Mouse (Mus musculus) midbrain, embryonic 13.5 days (tissue): Measurements from ENCODE around the gene Rasa3. TPM values are rescaled to one million over a fixed set of nuclear protein-coding genes. Genes with fewer than 3 reads are reported as not detected.

Experiments used
- ATAC-seq: fragments of 200-750 bp; cut with Nextera tagmentation; 2 replicates; pipeline ENCODE4 v1.8.0; 2017; ENCODE audit warnings: mild to moderate bottlenecking, moderate TSS enrichment, moderate library complexity
- H3K27ac ChIP-seq: fragments of 300-500 bp; sonication (generic); 2 replicates; pipeline ENCODE4 v1.5.1; 2015; ENCODE audit warnings: inconsistent platforms, mild to moderate bottlenecking, moderate library complexity
- H3K27me3 ChIP-seq: fragments of 300-500 bp; sonication (generic); 2 replicates; pipeline ENCODE4 v1.6.1; 2015; ENCODE audit warnings: mild to moderate bottlenecking, inconsistent platforms
- H3K36me3 ChIP-seq: fragments of 300-500 bp; sonication (generic); 2 replicates; pipeline ENCODE4 v1.6.1; 2015; ENCODE audit warnings: mild to moderate bottlenecking, inconsistent platforms
- H3K4me1 ChIP-seq: fragments of 300-500 bp; sonication (generic); replicated peaks from 2 replicates; pipeline ENCODE4 v1.6.1; 2015; ENCODE audit warnings: inconsistent platforms
- H3K4me2 ChIP-seq: fragments of 300-500 bp; sonication (generic); replicated peaks from 2 replicates; pipeline ENCODE4 v1.6.1; 2015; ENCODE audit warnings: moderate library complexity, mild to moderate bottlenecking, inconsistent platforms
- H3K4me3 ChIP-seq: fragments of 300-500 bp; sonication (generic); replicated peaks from 2 replicates; pipeline ENCODE4 v1.5.1; 2015; ENCODE audit warnings: mild to moderate bottlenecking, inconsistent platforms
- H3K9ac ChIP-seq: fragments of 300-500 bp; sonication (generic); replicated peaks from 2 replicates; pipeline ENCODE4 v1.6.1; 2015; ENCODE audit warnings: mild to moderate bottlenecking, inconsistent platforms
- H3K9me3 ChIP-seq: fragments of 300-500 bp; sonication (generic); 2 replicates; pipeline ENCODE4 v1.6.1; 2016; ENCODE audit warnings: mild to moderate bottlenecking, inconsistent platforms
- WGBS: fragments of 180-500 bp; shearing (Covaris S2); methylation state at CpG from one replicate; pipeline ENCODE4 v1.1.7; 2015; 5-methylcytosine and 5-hydroxymethylcytosine counted together
- polyA plus RNA-seq: library from polyadenylated mRNA; unstranded; fragments of >200 nt; fragmentation: Nextera tagmentation; extraction: Ambion mirVana; gene quantifications from 2 replicates; pipeline ENCODE4 v1.2.1, GENCODE M21; 2015

Gene Rasa3
- polyA plus RNA-seq, 1 experiment from 2014 or later: 20.6 TPM

DNA sequence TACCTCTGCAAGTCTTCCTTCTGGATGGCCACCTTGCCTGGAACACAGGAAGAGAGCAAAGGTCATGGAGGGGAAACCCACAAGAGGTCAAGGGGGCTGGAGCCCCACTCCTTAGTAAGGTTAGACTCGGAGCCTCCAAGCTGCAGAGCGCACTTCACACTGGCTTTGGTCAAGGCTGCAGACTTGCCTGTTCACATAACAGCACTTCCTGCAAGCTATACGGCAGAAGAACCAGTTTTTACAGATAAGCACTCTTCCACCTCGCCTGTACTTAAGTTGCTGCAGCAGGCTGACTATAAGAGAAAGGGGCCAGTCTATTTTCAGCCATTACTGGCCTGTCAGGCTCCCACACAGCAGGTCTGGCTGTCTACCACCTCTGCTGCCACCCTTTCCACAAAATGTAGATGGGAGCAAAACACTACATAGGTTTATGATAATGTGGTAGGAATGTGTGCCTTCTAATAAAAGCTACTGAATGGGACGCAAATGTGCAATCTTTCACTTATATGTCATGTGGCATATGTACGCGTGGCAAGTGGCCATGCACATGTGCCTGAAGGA lies 71.4 kb downstream of the Rasa3 start:
- H3K27ac ChIP-seq: no peak overlapping the region
- H3K36me3 ChIP-seq: peaks cover 5% of the 10 kb centered on the region; the same call in 1 of the 2 replicates
- no peak overlapping the region for H3K9ac ChIP-seq
- no peak overlapping the region for H3K4me3 ChIP-seq
- H3K4me1 ChIP-seq: no peaks in the 10 kb centered on the region
- WGBS: 90% methylated on average over 7 of the region's 7 CpGs
- no peak for ATAC-seq
- no peaks in the 10 kb centered on the region for H3K27me3 ChIP-seq
- H3K9me3 ChIP-seq: no peaks in the 10 kb centered on the region
- no peak overlapping the region for H3K4me2 ChIP-seq

DNA sequence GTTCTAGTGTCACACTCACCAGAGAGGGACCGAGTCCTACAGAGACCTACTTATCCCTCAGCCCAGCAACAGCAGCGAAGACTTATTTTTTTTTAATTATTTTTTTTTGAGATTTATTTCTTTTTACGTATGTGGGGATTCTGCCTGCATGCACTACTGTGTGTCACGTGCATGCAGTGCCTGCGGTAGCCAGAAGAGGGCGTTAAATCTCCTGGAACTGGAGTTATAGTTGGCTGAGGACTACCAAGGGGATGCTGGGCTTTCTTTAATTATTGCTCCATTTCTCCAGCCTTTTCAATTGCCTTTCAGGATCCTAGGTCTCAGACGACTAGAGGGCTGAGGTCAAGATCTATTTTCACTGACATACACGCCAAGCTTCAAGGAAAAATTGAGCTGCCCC lies 74.8 kb downstream of the Rasa3 start:
- WGBS: 55% methylated on average over 8 of the region's 8 CpGs
- H3K4me3 ChIP-seq: no peak overlapping the region
- no peak overlapping the region for H3K9ac ChIP-seq
- ATAC-seq: no peak
- H3K36me3 ChIP-seq: peaks cover 10% of the 10 kb centered on the region
- no peaks in the 10 kb centered on the region for H3K9me3 ChIP-seq
- H3K27me3 ChIP-seq: no peaks in the 10 kb centered on the region
- H3K4me1 ChIP-seq: no peaks in the 10 kb centered on the region
- H3K27ac ChIP-seq: no peak overlapping the region
- H3K4me2 ChIP-seq: no peak overlapping the region

DNA sequence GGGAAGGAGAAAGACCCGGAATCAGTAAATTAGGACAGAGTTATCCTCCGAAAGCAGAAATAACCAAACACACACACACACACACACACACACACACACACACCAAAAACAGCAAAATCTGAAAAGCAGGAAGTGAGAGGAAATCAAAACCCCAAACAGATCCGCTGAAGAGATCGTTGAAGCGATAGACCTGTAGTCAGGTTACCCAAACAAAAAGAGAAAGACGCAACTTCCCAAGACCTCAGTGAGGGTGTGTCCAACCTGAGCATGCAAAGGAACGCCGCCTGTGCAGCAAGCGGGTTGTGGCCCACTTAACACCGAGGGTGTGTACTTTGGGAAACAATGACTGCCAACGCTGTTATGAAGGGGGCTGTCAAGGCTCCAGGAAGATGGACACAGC lies 76.2 kb downstream of the Rasa3 start:
- H3K9ac ChIP-seq: no peak overlapping the region
- no peak overlapping the region for H3K4me2 ChIP-seq
- no peak for ATAC-seq
- H3K36me3 ChIP-seq: peaks cover 20% of the 10 kb centered on the region
- no peak overlapping the region for H3K4me3 ChIP-seq
- H3K4me1 ChIP-seq: no peaks in the 10 kb centered on the region
- 90% methylated on average over 11 of the region's 11 CpGs for whole genome bisulfite sequencing
- no peak overlapping the region for H3K27ac ChIP-seq
- no peaks in the 10 kb centered on the region for H3K9me3 ChIP-seq
- no peaks in the 10 kb centered on the region for H3K27me3 ChIP-seq

DNA sequence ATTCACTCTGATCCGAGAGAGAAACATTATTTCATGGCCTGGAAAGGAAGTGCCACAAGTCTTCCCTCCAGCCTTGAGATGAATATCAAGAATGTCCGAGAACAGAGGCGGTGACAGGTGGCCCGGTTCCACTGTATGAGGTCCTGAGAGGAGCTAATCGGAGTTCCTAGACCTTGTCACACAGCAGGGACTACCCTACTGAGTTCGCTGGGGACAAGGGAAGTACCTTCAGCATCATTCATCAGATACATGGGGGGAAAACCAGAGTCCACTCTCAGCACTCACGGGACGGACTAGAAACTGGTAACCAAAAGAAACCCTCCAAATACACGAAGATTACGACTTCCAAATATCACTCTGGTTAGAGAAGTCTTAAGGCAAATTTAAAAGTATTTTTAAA lies 76.7 kb downstream of the Rasa3 start:
- 89% methylated on average over 10 of the region's 10 CpGs for WGBS
- Histone ChIP-seq H3K36me3 (peaks cover 25% of the 10 kb centered on the region), H3K4me3 (no peak overlapping the region), H3K27me3 (no peaks in the 10 kb centered on the region), H3K27ac (no peak overlapping the region), H3K9me3 (no peaks in the 10 kb centered on the region), H3K4me1 (no peaks in the 10 kb centered on the region), H3K9ac (no peak overlapping the region), H3K4me2 (no peak overlapping the region)
- ATAC-seq: no peak

DNA sequence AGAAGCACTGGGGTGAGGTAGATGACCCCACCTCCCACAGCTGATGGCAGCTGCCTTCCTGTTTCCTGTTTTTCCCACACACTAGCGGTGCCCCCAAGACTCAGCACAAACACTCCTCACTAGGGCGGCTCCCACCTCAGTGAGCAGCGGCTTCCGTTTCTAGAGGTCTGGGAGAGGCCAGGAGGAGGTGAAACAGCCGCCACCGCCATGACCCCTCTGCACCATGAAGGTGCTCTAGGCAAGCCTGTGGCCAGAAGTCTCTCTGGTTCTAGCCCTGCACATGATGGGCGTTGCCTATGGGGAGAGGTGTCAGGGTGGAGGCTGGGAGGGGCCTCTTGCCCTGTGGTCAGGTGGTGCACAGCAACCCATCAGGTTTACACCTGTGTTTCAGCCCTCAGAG lies 77.2 kb downstream of the Rasa3 start:
- Histone ChIP-seq H3K4me1 (no peaks in the 10 kb centered on the region), H3K9ac (no peak overlapping the region), H3K9me3 (no peaks in the 10 kb centered on the region), H3K4me2 (no peak overlapping the region), H3K27ac (no peak overlapping the region), H3K4me3 (no peak overlapping the region), H3K27me3 (no peaks in the 10 kb centered on the region), H3K36me3 (peaks cover 27% of the 10 kb centered on the region)
- ATAC-seq: no peak
- WGBS: 80% methylated on average over 7 of the region's 7 CpGs

DNA sequence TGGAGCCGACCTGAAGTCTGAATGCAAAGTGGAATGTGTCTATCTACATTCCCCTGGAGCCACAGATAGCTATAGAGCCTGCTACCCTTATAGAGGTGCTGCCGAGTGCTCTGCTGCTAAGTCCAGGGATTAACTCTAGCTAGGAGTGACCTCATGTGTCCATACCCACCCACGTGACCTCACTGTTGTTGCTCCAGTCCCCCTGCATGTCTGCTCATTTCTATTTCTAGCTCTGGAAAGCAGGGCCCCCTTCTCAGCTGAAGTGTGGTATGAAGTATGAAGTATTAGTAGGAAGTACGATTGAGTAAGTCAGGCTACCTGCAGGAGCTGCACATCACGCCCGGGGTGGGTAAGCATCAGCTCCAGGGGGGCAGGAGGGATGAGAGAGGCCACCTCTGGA lies 79.6 kb downstream of the Rasa3 start:
- Histone ChIP-seq H3K4me2 (no peak overlapping the region), H3K27ac (no peak overlapping the region), H3K4me3 (no peak overlapping the region), H3K36me3 (peaks cover 22% of the 10 kb centered on the region), H3K9me3 (no peaks in the 10 kb centered on the region), H3K27me3 (no peaks in the 10 kb centered on the region), H3K9ac (no peak overlapping the region), H3K4me1 (no peaks in the 10 kb centered on the region)
- WGBS: 94% methylated on average over 6 of the region's 6 CpGs
- no peak for ATAC-seq

DNA sequence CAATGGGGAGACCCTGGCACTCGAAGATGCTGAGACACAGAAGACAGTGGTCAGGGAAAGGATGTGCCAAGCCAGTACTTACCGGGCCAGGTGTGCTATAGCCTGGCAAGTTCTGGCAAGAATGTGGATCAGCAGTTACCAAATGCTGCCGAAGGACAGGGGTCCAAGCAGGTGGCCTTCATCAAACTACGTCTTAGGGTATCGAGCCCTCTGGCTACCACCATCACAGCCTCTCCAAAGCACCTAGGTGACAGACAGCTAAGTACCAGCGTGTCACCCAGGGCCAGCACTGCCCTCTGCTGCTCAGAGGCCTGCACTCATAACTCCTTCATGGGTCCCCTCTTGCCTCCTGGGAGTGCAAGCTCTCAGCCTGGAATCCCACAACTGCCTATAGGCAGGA lies 81.5 kb downstream of the Rasa3 start:
- H3K9ac ChIP-seq: no peak overlapping the region
- no peaks in the 10 kb centered on the region for H3K4me1 ChIP-seq
- WGBS: 94% methylated on average over 6 of the region's 6 CpGs
- no peak overlapping the region for H3K4me2 ChIP-seq
- no peak overlapping the region for H3K27ac ChIP-seq
- H3K27me3 ChIP-seq: no peaks in the 10 kb centered on the region
- H3K36me3 ChIP-seq: peaks cover 22% of the 10 kb centered on the region
- no peaks in the 10 kb centered on the region for H3K9me3 ChIP-seq
- ATAC-seq: no peak
- no peak overlapping the region for H3K4me3 ChIP-seq

DNA sequence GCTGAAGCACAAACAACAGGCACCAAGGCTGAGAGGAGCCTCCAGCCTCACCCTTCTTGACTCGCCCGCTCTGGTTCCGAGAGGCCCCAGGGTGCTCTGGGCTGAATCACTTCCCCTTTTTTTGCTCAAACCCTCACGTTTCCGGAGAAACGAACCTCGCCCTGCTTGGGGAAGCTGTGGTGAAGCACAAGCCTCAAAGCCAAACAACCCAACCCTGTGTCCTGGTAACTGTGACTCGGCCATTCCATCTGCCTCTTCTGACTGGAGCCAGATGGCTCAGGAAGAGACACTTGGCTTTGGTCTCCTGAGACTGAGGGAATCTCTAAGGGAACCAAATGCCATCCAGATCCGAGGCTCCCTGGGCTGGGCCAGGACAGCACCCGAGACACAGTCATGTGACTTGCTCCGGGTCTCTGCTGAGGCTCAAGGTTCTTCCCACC lies 82.5 kb downstream of the Rasa3 start:
- WGBS: 88% methylated on average over 11 of the region's 11 CpGs
- Histone ChIP-seq H3K36me3 (peaks cover 22% of the 10 kb centered on the region), H3K4me2 (no peak overlapping the region), H3K27me3 (no peaks in the 10 kb centered on the region), H3K9ac (no peak overlapping the region), H3K27ac (no peak overlapping the region), H3K4me3 (no peak overlapping the region), H3K4me1 (no peaks in the 10 kb centered on the region), H3K9me3 (no peaks in the 10 kb centered on the region)
- no peak for ATAC-seq

DNA sequence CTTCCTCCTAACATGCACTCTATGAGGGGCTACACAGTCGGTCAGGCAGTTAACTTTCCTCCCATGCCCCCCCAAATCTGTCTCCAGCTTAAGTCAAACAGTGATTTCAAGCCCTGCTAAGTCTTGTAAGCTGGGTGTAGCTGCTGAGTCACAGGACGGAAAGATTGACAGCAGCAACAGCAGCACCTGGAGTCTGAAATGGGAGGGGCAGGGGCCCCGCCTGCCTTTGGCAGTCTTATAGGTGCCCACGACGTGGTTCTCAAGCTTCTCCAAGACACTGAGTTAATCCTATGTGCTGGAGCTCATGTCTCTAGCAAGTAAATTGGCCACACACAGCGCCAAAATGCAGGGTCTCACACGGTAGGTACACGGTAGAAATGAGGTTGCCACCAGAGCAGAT lies 84.1 kb downstream of the Rasa3 start:
- Histone ChIP-seq H3K27ac (no peak overlapping the region), H3K9me3 (no peaks in the 10 kb centered on the region), H3K27me3 (no peaks in the 10 kb centered on the region), H3K4me2 (no peak overlapping the region), H3K4me3 (no peak overlapping the region), H3K9ac (no peak overlapping the region), H3K4me1 (no peaks in the 10 kb centered on the region), H3K36me3 (peaks cover 22% of the 10 kb centered on the region)
- WGBS: 85% methylated on average over 8 of the region's 8 CpGs
- no peak for ATAC-seq

DNA sequence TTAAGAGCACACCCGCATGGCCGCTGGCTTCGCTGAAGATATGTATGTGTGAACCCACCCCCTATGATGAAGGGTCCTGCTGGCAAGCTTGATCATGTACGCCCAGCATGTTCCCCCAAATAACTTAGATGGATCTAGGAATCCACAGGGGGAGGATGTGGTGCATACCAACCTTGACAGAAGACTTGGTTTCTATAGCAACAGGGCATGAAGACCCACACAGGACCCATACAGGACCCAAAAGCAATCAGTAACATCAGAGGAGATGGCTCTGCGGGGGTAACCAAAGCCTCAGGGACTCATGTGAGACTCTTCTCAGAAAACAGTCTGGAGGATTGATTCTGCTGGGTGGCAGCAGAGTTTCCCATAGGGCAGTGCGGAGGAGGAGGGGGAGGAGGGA lies 86.2 kb downstream of the Rasa3 start:
- WGBS: 85% methylated on average over 6 of the region's 6 CpGs
- no peak for ATAC-seq

DNA sequence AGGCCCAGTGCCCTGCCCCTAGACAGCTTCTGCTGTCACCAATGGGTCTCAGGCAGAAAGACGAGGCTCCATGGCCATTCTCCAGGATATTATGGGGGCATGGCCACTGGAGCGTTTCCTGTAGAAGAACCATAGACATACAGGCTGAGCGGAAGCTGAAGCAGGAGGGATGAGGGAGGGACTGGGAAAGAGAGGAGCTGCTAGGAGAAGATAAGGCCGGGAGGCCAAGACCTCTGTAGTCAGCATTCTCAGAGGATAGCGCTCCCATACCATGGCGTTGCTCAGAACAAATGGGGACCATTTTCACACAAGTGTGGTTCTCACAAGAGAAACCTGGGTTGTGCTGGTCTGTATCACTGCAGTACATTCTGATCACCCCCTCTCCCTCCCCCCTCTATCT lies 88.3 kb downstream of the Rasa3 start:
- H3K36me3 ChIP-seq: peaks cover 23% of the 10 kb centered on the region
- 78% methylated on average over 6 of the region's 6 CpGs for WGBS
- no peaks in the 10 kb centered on the region for H3K9me3 ChIP-seq
- H3K27ac ChIP-seq: no peak overlapping the region
- H3K4me3 ChIP-seq: no peak overlapping the region
- H3K4me2 ChIP-seq: no peak overlapping the region
- no peaks in the 10 kb centered on the region for H3K4me1 ChIP-seq
- ATAC-seq: no peak
- no peak overlapping the region for H3K9ac ChIP-seq
- H3K27me3 ChIP-seq: no peaks in the 10 kb centered on the region

More for the DNA sequence above, 86.2 kb downstream of the Rasa3 start:
- H3K36me3 ChIP-seq: peaks cover 11% of the 10 kb centered on the region
- no peak overlapping the region for H3K27ac ChIP-seq
- H3K4me3 ChIP-seq: no peak overlapping the region
- H3K27me3 ChIP-seq: no peaks in the 10 kb centered on the region
- no peak overlapping the region for H3K4me2 ChIP-seq
- H3K9me3 ChIP-seq: no peaks in the 10 kb centered on the region
- H3K9ac ChIP-seq: no peak overlapping the region
- H3K4me1 ChIP-seq: no peaks in the 10 kb centered on the region

DNA sequence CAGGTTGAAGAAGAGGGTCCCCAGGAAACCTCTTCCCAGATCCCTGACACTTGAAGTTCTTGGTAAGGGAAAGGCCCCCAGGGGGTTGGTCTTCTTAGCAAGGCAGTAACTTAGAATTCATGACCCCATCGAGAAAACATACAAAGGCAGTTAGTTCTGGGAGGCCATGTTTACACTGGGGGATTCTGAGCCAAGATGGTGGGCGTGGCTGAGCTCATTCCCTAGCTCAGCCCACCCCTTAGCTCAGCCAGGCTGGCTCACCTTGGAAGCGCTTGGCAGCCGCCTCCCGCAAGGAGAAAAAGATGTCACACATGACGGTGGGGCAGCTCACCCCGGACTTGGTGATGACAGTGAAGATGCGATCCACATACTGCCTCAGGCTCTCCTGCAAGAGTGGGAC lies 92.8 kb downstream of the Rasa3 start:
- Histone ChIP-seq H3K27ac (no peak overlapping the region), H3K4me1 (no peaks in the 10 kb centered on the region), H3K27me3 (no peaks in the 10 kb centered on the region), H3K4me2 (no peak overlapping the region), H3K9ac (no peak overlapping the region), H3K4me3 (no peak overlapping the region), H3K9me3 (no peaks in the 10 kb centered on the region), H3K36me3 (peaks cover 65% of the 10 kb centered on the region)
- ATAC-seq: no peak
- WGBS: 83% methylated on average over 8 of the region's 8 CpGs

DNA sequence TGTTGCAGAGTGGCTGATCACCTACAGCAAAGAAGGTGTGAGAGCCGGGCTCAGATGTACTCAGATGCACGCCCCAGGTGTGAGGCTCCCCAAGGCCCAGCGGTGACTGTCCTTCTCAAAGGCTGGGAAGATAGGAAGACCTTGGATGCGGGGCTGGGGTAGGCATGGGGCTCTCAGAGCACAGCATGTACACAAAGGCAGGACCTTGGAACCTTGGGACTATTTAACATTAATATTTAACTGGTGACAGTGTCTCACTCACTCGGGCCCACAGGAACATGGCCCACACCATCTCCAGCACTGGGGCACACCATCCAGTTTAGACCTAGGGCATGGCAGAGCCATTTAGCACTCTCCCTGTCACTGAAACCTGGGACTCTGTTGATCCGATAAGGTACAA lies 99.5 kb downstream of the Rasa3 start:
- Histone ChIP-seq H3K9ac (no peak overlapping the region), H3K27ac (no peak overlapping the region), H3K36me3 (peaks cover 76% of the 10 kb centered on the region), H3K27me3 (no peaks in the 10 kb centered on the region), H3K4me3 (no peak overlapping the region), H3K4me2 (no peak overlapping the region), H3K9me3 (no peaks in the 10 kb centered on the region), H3K4me1 (no peaks in the 10 kb centered on the region)
- ATAC-seq: no peak
- 94% methylated on average over 6 of the region's 6 CpGs for WGBS
